Mouse (Mus musculus): ENCODE measurements at regions not wholly inside any gene's neighbourhood (a gene's known extent, or its start where the extent isn't known, plus 50 kb on each side); places are given as distances from the start of the nearest gene placed in this dataset.

DNA sequence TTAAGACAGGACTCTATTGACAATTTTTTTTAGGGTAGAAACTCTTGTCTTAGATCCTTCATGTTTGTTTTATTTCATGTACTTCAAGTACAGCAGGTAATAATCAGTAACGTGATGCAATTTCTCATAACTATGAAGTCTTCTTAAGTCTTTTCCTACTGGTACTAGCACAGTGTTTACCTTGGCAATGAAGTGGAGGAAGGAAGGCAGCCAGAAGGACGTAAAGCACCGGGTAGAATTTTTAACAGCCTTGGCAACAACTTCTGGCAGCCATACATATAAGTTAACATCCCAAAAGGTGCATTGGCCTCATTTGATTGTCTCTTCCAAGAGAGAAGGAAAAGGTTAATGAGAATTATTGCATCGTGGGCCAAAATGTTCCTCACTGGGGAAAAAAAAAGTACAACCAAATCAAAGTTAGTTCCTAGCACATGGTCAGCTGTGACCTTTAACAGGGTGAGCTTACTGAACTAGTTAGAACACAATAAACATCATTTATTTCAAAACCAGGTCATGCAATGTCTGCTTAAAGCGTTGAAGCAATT, 83.3 kb upstream of the Ogfrl1 start:
- no peak overlapping the region for H3K4me3 ChIP-seq (ENCODE audit: control insufficient read depth in 1 of 2, insufficient read depth in 1 of 2, low read depth in 2 of 2, low read length in 2 of 2)
- no peaks in the 10 kb centered on the region for H3K9me3 ChIP-seq (replicated peaks; ENCODE audit: insufficient read depth, low read length)
- TF ChIP-seq ELF1 (IDR thresholded peaks at IDR 0.05; ENCODE audit: low read depth, low read length) = no peak
- TF ChIP-seq POLR2AphosphoS5 (IDR thresholded peaks at IDR 0.05; ENCODE audit: borderline replicate concordance, low read depth, low read length) = no peak
- TF ChIP-seq KAT2A (conservative IDR thresholded peaks at IDR 0.05; ENCODE audit: low read depth, low read length) = no peak
- no peak for TF ChIP-seq SMC3 (IDR thresholded peaks at IDR 0.05; ENCODE audit: low read depth, low read length)
- no peak for TF ChIP-seq MAZ (IDR thresholded peaks at IDR 0.05; ENCODE audit: low read depth, low read length)
- TF ChIP-seq CTCF (IDR thresholded peaks at IDR 0.05 in 2 of 3, conservative IDR thresholded peaks at IDR 0.05 in 1 of 3; ENCODE audit: control insufficient read depth in 1 of 3, insufficient read depth in 1 of 3, low read depth in 2 of 3, low read length in 3 of 3, poor library complexity in 1 of 3, severe bottlenecking in 1 of 3) = no peak
- no peak for TF ChIP-seq TBP (IDR thresholded peaks at IDR 0.05; ENCODE audit: low read depth, low read length)

DNA sequence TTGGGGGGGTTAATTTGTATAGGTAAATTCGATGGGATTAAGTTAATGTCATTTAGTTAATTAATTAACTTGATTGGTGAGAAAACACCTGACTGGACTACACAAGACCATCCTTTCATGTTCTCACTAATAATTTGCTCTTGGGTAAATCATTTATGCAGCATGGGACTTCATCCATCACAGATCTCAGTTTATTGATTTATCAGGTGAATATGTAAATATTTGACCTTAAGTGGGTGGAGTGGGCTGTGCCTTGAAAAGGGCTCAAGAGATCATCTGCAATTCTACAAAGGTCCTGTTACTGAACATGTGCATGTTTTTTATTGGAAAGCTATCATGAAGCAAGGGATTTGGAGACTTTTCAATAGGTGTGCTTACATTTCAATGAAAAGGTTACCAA, 87.0 kb upstream of the Ogfrl1 start:
- Histone ChIP-seq H3K9me3 (replicated peaks; ENCODE audit: insufficient read depth, low read length) (no peaks in the 10 kb centered on the region), H3K27me3 (ENCODE audit: control insufficient read depth in 1 of 2, insufficient read depth in 2 of 2, low read length in 2 of 2) (no peaks in the 10 kb centered on the region), H3K4me3 (ENCODE audit: control insufficient read depth in 1 of 2, insufficient read depth in 1 of 2, low read depth in 2 of 2, low read length in 2 of 2) (no peak overlapping the region), H3K79me2 (ENCODE audit: control insufficient read depth, insufficient read depth, low read length, poor library complexity) (no peaks in the 10 kb centered on the region), H3K4me1 (ENCODE audit: control insufficient read depth in 1 of 2, insufficient read depth in 2 of 2, low read length in 2 of 2) (no peaks in the 10 kb centered on the region), H3K9ac (ENCODE audit: control insufficient read depth, low read depth, low read length, poor library complexity, severe bottlenecking) (no peak overlapping the region), H3K36me3 (ENCODE audit: control insufficient read depth in 1 of 2, insufficient read depth in 2 of 2, low read length in 2 of 2) (no peaks in the 10 kb centered on the region), H3K27ac (ENCODE audit: control insufficient read depth, low read depth, low read length) (no peak overlapping the region)
- TF ChIP-seq TBP (IDR thresholded peaks at IDR 0.05; ENCODE audit: low read depth, low read length) (no peak), MAFK (IDR thresholded peaks at IDR 0.05; ENCODE audit: borderline replicate concordance, low read depth, low read length) (no peak), SIN3A (IDR thresholded peaks at IDR 0.05; ENCODE audit: low read length) (no peak), POLR2A (IDR thresholded peaks at IDR 0.05; ENCODE audit: control insufficient read depth in 1 of 2, insufficient read depth in 1 of 2, low read depth in 1 of 2, low read length in 2 of 2, poor library complexity in 1 of 2) (no peak), POLR2AphosphoS2 (IDR thresholded peaks at IDR 0.05; ENCODE audit: low read length) (no peak), CHD1 (IDR thresholded peaks at IDR 0.05; ENCODE audit: low read depth, low read length) (no peak), NRF1 (IDR thresholded peaks at IDR 0.05; ENCODE audit: insufficient read depth, low read depth, low read length, poor library complexity, severe bottlenecking) (no peak), EP300 (IDR thresholded peaks at IDR 0.05; ENCODE audit: low read depth in 1 of 2, low read length in 2 of 2) (no peak), ZKSCAN1 (IDR thresholded peaks at IDR 0.05; ENCODE audit: low read depth, low read length) (no peak), KAT2A (conservative IDR thresholded peaks at IDR 0.05; ENCODE audit: low read depth, low read length) (no peak), JUND (IDR thresholded peaks at IDR 0.05; ENCODE audit: low read depth, low read length) (no peak), ELF1 (IDR thresholded peaks at IDR 0.05; ENCODE audit: low read depth, low read length) (no peak), ZMIZ1 (IDR thresholded peaks at IDR 0.05; ENCODE audit: low read depth, low read length) (no peak), MAZ (IDR thresholded peaks at IDR 0.05; ENCODE audit: low read depth, low read length) (no peak), SMC3 (IDR thresholded peaks at IDR 0.05; ENCODE audit: low read depth, low read length) (no peak), USF2 (IDR thresholded peaks at IDR 0.05; ENCODE audit: borderline replicate concordance in 1 of 2, insufficient read depth in 1 of 2, low read depth in 1 of 2, low read length in 2 of 2) (no peak), RCOR1 (IDR thresholded peaks at IDR 0.05; ENCODE audit: low read depth, low read length) (no peak)
- no peak for DNase-seq (ENCODE audit: low read depth, low spot score)

More for the DNA sequence above, 83.3 kb upstream of the Ogfrl1 start:
- no peak for DNase-seq (ENCODE audit: low read depth, low spot score)
- H3K9ac ChIP-seq (ENCODE audit: control insufficient read depth, low read depth, low read length, poor library complexity, severe bottlenecking) = no peak overlapping the region
- no peaks in the 10 kb centered on the region for H3K4me1 ChIP-seq (ENCODE audit: control insufficient read depth in 1 of 2, insufficient read depth in 2 of 2, low read length in 2 of 2)
- H3K27me3 ChIP-seq (ENCODE audit: control insufficient read depth in 1 of 2, insufficient read depth in 2 of 2, low read length in 2 of 2) = no peaks in the 10 kb centered on the region
- no peaks in the 10 kb centered on the region for H3K79me2 ChIP-seq (ENCODE audit: control insufficient read depth, insufficient read depth, low read length, poor library complexity)
- H3K27ac ChIP-seq (ENCODE audit: control insufficient read depth, low read depth, low read length) = no peak overlapping the region
- no peaks in the 10 kb centered on the region for H3K36me3 ChIP-seq (ENCODE audit: control insufficient read depth in 1 of 2, insufficient read depth in 2 of 2, low read length in 2 of 2)

All from MEL (cell line).